Mouse (Mus musculus): ENCODE measurements around the gene Herc3. TPM values are rescaled to one million over a fixed set of nuclear protein-coding genes. Genes with fewer than 3 reads are reported as not detected.
A peak's percentile ranks its signal among the peaks of the same experiment; 100 is the strongest.

Gene Herc3
- polyA plus RNA-seq, 1 experiment from 2014 or later, result 13.8 TPM

DNA sequence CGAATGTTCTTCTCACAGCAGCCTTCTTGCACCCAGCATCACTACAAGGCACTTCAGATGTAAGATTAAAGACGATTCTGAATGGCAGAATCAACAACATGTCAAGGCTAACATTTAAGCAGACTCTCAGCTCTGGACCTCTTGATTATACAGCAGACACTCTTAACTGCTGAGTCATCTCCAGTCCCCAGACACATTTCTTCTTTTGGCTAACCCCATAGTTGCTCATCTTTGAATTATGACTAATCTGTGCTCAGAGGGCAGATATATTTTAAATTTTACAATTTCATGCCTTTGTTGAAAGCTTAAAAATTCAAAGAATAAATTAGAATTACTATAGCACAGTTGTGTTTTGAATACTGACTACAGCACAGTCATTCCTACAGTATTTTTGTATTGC is 9.9 kb downstream of the Herc3 start:
- WGBS, result 52% methylated on average over 2 of the region's 2 CpGs

DNA sequence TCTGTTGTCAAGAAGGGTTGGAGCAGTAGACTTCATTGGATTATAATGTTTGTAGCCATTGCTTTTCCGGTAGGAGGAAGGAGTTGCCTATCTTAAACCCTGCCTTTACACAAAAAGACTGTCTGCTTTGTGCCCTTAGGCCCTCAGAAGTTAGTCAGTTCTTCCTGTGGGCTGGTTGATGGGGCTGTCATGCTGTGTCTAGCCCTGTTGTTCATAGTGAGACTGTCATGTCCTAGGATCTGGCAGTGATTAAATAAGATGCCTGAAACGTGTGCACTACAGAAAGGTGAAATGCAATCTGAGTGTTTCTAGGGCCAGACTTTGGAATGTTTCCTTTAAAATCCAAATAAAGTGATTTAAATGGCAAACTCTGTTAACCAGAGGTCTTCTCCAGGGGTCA is 10.9 kb downstream of the Herc3 start:
- Histone ChIP-seq H3K9me3 (no peaks in the 10 kb centered on the region), H3K27ac (no peak overlapping the region), H3K4me1 (replicated peaks) (no peaks in the 10 kb centered on the region), H3K36me3 (no peaks in the 10 kb centered on the region), H3K27me3 (replicated peaks) (no peaks in the 10 kb centered on the region), H3K4me3 (replicated peaks) (no peak overlapping the region), H3K4me2 (replicated peaks) (no peak overlapping the region), H3K9ac (no peak overlapping the region)
- 49% methylated on average over 2 of the region's 2 CpGs for WGBS
- no peak for ATAC-seq

More for the DNA sequence above, 9.9 kb downstream of the Herc3 start:
- no peaks in the 10 kb centered on the region for H3K27me3 ChIP-seq (replicated peaks)
- no peak overlapping the region for H3K4me3 ChIP-seq (replicated peaks)
- H3K9me3 ChIP-seq, result no peaks in the 10 kb centered on the region
- H3K4me1 ChIP-seq (replicated peaks), result no peaks in the 10 kb centered on the region
- H3K36me3 ChIP-seq, result no peaks in the 10 kb centered on the region
- H3K9ac ChIP-seq, result no peak overlapping the region
- no peak overlapping the region for H3K27ac ChIP-seq
- H3K4me2 ChIP-seq (replicated peaks), result no peak overlapping the region
- no peak for ATAC-seq

DNA sequence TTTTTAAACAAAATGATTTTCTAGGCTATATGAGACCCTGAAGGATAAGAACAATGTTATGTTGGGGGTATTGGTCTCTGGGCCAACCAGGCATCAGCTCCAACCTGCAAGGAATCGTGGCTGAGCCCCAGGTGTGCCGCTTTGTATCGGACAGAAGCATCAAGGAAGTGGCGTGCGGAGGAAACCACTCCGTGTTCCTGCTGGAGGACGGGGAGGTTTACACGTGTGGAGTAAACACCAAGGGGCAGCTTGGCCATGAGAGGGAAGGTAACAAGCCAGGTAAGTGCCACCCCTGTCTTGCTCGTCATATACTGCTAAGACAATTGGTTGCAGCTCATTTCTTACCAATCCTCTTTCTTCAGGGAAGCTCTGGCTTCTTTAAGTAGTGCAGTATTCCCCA is 12.3 kb downstream of the Herc3 start:
- no peak overlapping the region for H3K4me3 ChIP-seq (replicated peaks)
- WGBS, result 90% methylated on average over 9 of the region's 9 CpGs
- H3K9ac ChIP-seq, result no peak overlapping the region
- H3K27ac ChIP-seq, result no peak overlapping the region
- no peaks in the 10 kb centered on the region for H3K36me3 ChIP-seq
- no peaks in the 10 kb centered on the region for H3K4me1 ChIP-seq (replicated peaks)
- H3K9me3 ChIP-seq, result no peaks in the 10 kb centered on the region
- H3K4me2 ChIP-seq (replicated peaks), result no peak overlapping the region
- no peaks in the 10 kb centered on the region for H3K27me3 ChIP-seq (replicated peaks)
- no peak for ATAC-seq

DNA sequence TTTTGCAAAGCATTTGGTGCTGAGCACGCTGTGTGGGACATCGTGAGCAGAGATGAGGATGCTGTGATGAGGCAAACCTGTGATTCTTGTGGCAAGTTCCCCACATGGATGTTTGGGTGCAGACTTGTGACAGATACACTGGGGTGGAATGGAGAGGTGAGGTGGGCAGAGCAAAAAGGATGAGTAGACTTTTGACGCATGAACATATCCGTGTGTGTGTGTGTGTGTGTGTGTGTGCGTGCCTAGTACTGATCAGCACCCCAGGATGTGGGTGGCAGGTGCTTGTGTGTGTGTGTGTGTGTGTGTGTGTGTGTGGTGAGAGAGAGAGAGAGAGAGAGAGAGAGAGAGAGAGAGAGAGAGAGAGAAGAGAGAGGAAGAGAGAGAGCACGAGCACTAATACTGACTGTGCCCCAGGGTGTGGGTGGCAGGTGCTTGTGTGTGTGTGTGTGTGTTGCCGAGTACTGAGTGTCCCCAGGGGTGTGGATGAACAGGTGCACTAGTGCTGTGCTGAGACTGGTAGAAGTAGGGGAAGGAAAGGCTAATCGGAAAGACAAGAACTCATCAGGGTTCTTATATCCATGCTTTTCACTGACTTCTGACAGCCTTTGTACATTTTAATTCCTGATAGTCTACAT is 13.0 kb downstream of the Herc3 start:
- 91% methylated on average over 8 of the region's 8 CpGs for WGBS

DNA sequence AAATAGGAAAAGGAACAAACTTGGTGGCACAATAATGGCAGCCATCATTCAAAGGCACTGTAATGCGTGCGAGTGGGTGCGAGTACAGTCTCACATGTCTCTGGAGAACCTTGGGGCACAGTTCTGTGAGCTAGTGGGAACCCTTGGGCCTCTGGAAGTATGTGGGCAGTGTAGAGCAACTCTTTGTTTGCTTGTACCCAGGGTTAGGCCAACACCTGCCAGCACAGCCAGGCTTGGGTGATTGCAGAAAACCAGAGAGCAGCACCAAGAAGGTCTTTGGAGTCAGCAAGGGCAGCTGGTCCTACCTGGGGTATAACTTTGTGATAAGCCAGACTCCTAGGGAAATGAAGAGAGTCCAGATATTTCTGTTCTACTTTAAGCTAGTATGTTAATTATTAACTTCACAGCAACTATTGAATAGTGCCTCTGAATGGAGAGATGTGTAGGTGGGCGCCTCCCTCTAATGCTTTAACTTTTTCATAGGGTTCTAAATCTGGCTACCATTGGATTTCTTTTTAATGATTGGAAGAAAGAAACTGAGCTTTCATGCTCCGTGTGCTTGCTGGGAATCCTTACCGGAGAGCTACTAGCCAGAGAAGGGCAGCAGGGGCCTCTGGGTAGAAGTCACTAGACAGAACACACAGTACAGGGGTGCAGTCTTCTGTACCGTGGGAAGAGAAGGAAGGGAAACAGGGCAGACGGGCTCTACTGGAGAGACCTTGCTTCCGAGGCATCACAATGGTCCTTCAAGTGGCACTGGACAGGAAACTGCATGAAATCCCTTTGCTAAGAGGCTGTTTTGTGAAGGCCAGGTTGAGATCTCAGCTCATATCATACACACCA is 15.8 kb downstream of the Herc3 start:
- H3K4me2 ChIP-seq (replicated peaks), result no peak overlapping the region
- 78% methylated on average over 9 of the region's 9 CpGs for WGBS
- H3K36me3 ChIP-seq, result no peaks in the 10 kb centered on the region
- no peak overlapping the region for H3K27ac ChIP-seq
- H3K27me3 ChIP-seq (replicated peaks), result no peaks in the 10 kb centered on the region
- H3K4me3 ChIP-seq (replicated peaks), result no peak overlapping the region
- no peak overlapping the region for H3K9ac ChIP-seq
- no peaks in the 10 kb centered on the region for H3K4me1 ChIP-seq (replicated peaks)
- peak; percentile 91 for ATAC-seq
- H3K9me3 ChIP-seq, result no peaks in the 10 kb centered on the region

More for the DNA sequence above, 13.0 kb downstream of the Herc3 start:
- ATAC-seq, result no peak
- no peaks in the 10 kb centered on the region for H3K27me3 ChIP-seq (replicated peaks)
- no peak overlapping the region for H3K4me2 ChIP-seq (replicated peaks)
- no peaks in the 10 kb centered on the region for H3K9me3 ChIP-seq
- no peaks in the 10 kb centered on the region for H3K4me1 ChIP-seq (replicated peaks)
- H3K36me3 ChIP-seq, result no peaks in the 10 kb centered on the region
- no peak overlapping the region for H3K9ac ChIP-seq
- H3K4me3 ChIP-seq (replicated peaks), result no peak overlapping the region
- no peak overlapping the region for H3K27ac ChIP-seq

DNA sequence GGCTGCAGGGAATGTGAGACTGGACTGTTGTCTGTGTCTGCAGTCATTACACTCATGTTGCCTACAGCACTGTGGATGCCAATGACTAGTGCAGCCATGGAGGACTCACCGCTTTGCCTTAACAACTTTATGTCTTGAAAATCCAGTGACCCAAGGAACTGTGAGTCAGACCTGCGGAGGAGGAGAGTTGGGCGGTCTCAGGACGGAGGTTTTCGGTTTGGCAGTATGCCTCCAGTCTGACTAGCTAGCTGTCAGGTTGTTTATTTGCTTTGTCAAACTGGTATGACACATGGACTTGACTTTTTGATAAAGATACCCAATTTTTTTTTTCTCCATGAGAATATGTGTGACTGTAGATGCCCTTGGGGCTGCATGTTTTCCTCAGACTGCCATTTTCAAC is 16.6 kb downstream of the Herc3 start:
- 85% methylated on average over 5 of the region's 5 CpGs for WGBS

DNA sequence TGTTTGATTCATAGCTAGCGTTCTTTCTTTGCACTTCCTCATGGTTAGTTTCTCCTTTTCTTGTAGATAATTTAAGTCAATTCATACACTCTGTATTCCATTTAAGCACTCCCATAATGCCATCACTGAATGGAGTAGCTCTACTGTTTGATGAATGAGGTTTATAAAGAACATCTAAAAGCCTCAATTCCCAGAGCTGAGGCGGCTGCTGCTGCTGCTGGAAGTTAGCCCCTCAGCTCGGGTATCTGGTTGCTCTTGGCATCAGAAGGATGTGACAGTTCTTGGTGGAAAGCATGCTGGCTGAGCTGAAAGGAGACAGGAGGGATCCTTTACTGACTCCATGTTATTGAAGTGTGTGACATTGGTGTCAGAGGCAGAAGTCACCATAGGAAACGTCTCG is 18.1 kb downstream of the Herc3 start:
- H3K4me3 ChIP-seq (replicated peaks), result no peak overlapping the region
- no peak overlapping the region for H3K27ac ChIP-seq
- no peak overlapping the region for H3K4me2 ChIP-seq (replicated peaks)
- no peaks in the 10 kb centered on the region for H3K4me1 ChIP-seq (replicated peaks)
- H3K9me3 ChIP-seq, result no peaks in the 10 kb centered on the region
- H3K36me3 ChIP-seq, result no peaks in the 10 kb centered on the region
- H3K9ac ChIP-seq, result no peak overlapping the region
- ATAC-seq, result no peak
- no peaks in the 10 kb centered on the region for H3K27me3 ChIP-seq (replicated peaks)
- WGBS, result 56% methylated on average over 5 of the region's 5 CpGs

More for the DNA sequence above, 16.6 kb downstream of the Herc3 start:
- no peaks in the 10 kb centered on the region for H3K27me3 ChIP-seq (replicated peaks)
- H3K4me3 ChIP-seq (replicated peaks), result no peak overlapping the region
- 0 out of 2 replicates have a peak, but pooled peaks have one; percentile 2 for ATAC-seq
- no peaks in the 10 kb centered on the region for H3K4me1 ChIP-seq (replicated peaks)
- H3K36me3 ChIP-seq, result no peaks in the 10 kb centered on the region
- H3K9ac ChIP-seq, result no peak overlapping the region
- no peak overlapping the region for H3K27ac ChIP-seq
- H3K9me3 ChIP-seq, result no peaks in the 10 kb centered on the region
- no peak overlapping the region for H3K4me2 ChIP-seq (replicated peaks)

DNA sequence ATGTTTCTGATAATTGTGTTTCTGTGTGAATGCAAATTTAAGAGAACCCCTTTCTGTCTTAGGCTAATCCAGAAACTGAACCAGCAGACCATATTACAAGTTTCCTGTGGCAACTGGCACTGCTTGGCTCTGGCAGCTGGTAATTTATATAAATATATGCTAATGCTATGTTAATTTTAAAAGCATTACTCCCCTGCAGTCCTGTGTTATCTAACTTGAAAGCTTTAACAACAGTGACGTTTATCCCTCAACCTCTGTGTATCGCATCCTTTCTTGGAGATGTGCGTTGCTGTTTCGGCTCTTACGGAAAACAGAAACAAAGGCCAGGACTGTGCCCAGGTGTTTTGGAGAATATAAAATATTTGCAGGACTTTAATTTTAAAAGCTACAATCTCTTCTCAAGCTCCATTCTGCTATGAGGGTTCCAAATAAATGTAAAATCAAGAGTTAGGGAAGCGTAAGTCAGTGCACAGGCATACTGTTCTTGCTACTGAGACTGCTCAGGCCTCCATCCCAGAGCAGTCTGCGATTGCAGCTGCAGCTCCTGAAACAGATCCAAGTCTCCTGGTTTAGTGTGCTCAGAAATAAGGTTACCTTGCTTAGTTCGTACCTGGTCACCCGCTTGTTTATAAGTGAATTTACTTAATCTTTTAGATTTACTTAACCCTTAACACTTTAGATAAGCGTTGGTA is 24.6 kb downstream of the Herc3 start:
- no peak overlapping the region for H3K4me2 ChIP-seq (replicated peaks)
- H3K36me3 ChIP-seq, result no peaks in the 10 kb centered on the region
- H3K4me3 ChIP-seq (replicated peaks), result no peak overlapping the region
- no peak overlapping the region for H3K9ac ChIP-seq
- H3K9me3 ChIP-seq, result no peaks in the 10 kb centered on the region
- 81% methylated on average over 10 of the region's 10 CpGs for whole genome bisulfite sequencing
- no peaks in the 10 kb centered on the region for H3K27me3 ChIP-seq (replicated peaks)
- no peak for ATAC-seq
- no peaks in the 10 kb centered on the region for H3K4me1 ChIP-seq (replicated peaks)
- H3K27ac ChIP-seq, result no peak overlapping the region

DNA sequence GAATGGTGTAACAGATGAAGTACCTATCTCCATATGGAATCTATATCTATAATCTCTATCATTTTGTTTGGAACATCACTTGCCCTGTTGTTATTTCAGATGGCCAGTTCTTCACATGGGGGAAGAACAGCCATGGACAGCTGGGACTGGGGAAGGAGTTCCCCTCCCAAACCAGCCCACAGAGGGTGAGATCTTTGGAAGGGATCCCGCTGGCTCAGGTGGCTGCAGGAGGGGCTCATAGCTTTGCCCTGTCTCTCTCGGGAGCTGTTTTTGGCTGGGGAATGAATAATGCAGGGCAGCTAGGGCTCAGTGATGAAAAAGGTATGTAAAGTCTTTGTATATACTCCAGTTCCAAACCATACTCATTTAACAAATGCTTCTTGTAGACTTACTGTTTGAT is 25.2 kb downstream of the Herc3 start:
- Histone ChIP-seq H3K9ac (no peak overlapping the region), H3K36me3 (no peaks in the 10 kb centered on the region), H3K4me2 (replicated peaks) (no peak overlapping the region), H3K27ac (no peak overlapping the region), H3K4me3 (replicated peaks) (no peak overlapping the region), H3K27me3 (replicated peaks) (no peaks in the 10 kb centered on the region), H3K9me3 (no peaks in the 10 kb centered on the region), H3K4me1 (replicated peaks) (no peaks in the 10 kb centered on the region)
- 68% methylated on average over 2 of the region's 2 CpGs for WGBS
- ATAC-seq, result no peak

DNA sequence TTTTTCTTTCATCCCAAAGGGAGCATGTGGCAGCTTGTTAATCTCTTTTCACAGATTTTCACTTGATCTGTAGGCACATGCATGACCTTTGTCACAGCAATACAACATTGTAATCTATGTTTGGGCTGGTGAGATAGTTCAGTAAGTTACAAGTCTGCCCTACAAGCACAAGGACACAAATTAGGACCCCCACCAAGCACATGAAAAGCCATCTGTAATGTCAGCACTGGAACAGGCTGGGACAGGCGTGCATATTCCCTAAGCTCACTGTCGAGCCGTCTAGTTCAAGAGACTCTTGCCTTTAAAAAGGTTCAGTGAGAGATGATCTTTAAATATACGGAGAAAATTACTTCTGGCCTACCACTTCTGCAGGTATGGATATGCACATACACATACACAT is 28.3 kb downstream of the Herc3 start:
- Histone ChIP-seq H3K4me1 (replicated peaks) (no peaks in the 10 kb centered on the region), H3K4me2 (replicated peaks) (no peak overlapping the region), H3K27ac (no peak overlapping the region), H3K9me3 (no peaks in the 10 kb centered on the region), H3K9ac (no peak overlapping the region), H3K36me3 (no peaks in the 10 kb centered on the region), H3K27me3 (replicated peaks) (no peaks in the 10 kb centered on the region), H3K4me3 (replicated peaks) (no peak overlapping the region)
- WGBS, result 95% methylated on average over 4 of the region's 4 CpGs
- ATAC-seq, result no peak

DNA sequence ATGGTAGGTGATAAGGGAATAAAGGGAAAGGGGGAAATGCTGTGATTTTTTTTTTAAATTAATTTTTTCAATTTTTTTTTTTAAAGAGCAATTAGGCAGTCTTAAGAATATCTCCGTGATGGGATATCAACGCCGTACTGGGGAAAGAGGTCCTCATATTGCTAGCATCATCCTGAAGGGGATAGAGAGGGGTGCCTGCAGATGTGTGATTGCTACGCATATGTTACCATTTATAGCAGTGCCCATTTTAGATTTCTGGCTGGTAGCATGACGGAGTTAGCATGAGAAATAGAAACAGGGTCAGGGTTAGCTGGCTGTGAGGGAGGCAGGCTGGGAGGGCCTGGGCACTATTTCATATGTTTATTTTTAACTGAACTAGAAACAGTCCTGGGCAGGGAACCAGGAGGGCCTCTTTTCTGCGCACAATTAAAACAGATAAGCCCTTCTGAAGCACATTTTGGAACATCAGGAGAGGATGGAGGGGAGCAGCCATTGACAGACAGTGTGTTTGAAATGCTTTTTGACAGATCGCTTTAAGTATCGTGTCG is 31.3 kb downstream of the Herc3 start:
- H3K4me1 ChIP-seq (replicated peaks), result no peaks in the 10 kb centered on the region
- H3K27me3 ChIP-seq (replicated peaks), result no peaks in the 10 kb centered on the region
- H3K9ac ChIP-seq, result no peak overlapping the region
- H3K9me3 ChIP-seq, result no peaks in the 10 kb centered on the region
- H3K36me3 ChIP-seq, result no peaks in the 10 kb centered on the region
- no peak overlapping the region for H3K4me3 ChIP-seq (replicated peaks)
- WGBS, result 75% methylated on average over 9 of the region's 9 CpGs
- no peak for ATAC-seq
- no peak overlapping the region for H3K27ac ChIP-seq
- no peak overlapping the region for H3K4me2 ChIP-seq (replicated peaks)

DNA sequence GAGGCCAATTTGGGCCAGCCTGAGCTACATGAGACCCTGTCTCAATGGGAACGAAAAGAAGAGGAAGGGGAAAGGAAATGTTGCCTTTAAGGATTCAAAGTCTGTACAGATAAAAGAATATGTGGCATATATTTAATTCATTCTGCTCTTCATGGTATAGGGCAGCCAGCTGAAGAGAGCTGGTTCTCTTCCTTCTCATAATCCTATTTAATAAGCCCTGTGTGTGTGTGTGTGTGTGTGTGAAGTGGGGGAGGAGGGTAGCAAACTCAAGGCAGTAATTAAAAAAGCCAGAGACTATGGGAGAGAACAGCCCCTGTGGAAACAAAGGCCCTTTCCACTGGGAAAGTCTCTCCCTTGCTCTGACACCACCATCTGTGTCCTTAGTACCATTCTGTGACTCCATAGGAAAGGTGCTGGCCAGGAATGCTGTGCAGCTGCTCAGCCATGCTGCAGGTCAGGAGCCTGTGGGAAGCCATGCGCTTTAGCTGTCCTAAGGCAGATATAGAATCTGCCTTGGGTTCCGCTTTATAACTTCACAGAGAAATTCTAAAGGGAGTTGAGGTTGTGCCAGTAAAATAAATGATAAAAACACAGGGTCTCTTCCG is 32.5 kb downstream of the Herc3 start:
- Histone ChIP-seq H3K4me3 (replicated peaks) (no peak overlapping the region), H3K4me1 (replicated peaks) (no peaks in the 10 kb centered on the region), H3K9ac (no peak overlapping the region), H3K9me3 (no peaks in the 10 kb centered on the region), H3K36me3 (no peaks in the 10 kb centered on the region), H3K27me3 (replicated peaks) (no peaks in the 10 kb centered on the region), H3K27ac (no peak overlapping the region), H3K4me2 (replicated peaks) (no peak overlapping the region)
- no peak for ATAC-seq
- 88% methylated on average over 4 of the region's 4 CpGs for WGBS
